Mouse (Mus musculus): ENCODE results near the gene Ppp1r3c. TPM values are rescaled to one million over a fixed set of nuclear protein-coding genes. Genes with fewer than 3 reads are reported as not detected.

The Ppp1r3c gene
- polyA plus RNA-seq, 1 experiment from 2014 or later, result 4.7 TPM

GRCm38 (mm10) chr19:36768084-36768483 is 31.6 kb upstream of the Ppp1r3c start:
- no peak for ATAC-seq (replicated peaks; ENCODE audit: insufficient number of reproducible peaks, low FRiP score, low TSS enrichment, low read depth)
- WGBS, result 86% methylated on average over 8 of the region's 8 CpGs
- no peak overlapping the region for H3K27ac ChIP-seq (replicated peaks; ENCODE audit: low read depth, low read length)
- no peak for DNase-seq (ENCODE audit: low spot score)
- no peaks in the 10 kb centered on the region for H3K36me3 ChIP-seq (replicated peaks; ENCODE audit: control insufficient read depth, insufficient read depth, low read depth, low read length)
- no peaks in the 10 kb centered on the region for H3K4me1 ChIP-seq (ENCODE audit: control insufficient read depth, insufficient read depth, low read length)
- H3K4me2 ChIP-seq (ENCODE audit: low read depth, low read length), result no peak overlapping the region
- no peak overlapping the region for H3K9ac ChIP-seq (replicated peaks; ENCODE audit: low read length)
- no peaks in the 10 kb centered on the region for H3K27me3 ChIP-seq (ENCODE audit: control insufficient read depth, insufficient read depth, low read length)
- no peak overlapping the region for H3K4me3 ChIP-seq (ENCODE audit: low read depth, low read length)
- H3K9me3 ChIP-seq (replicated peaks; ENCODE audit: control insufficient read depth, low read length), result no peaks in the 10 kb centered on the region

GRCm38 (mm10) chr19:36764451-36764850 is 28.0 kb upstream of the Ppp1r3c start:
- Histone ChIP-seq H3K4me3 (ENCODE audit: low read depth, low read length) (no peak overlapping the region), H3K9me3 (replicated peaks; ENCODE audit: control insufficient read depth, low read length) (no peaks in the 10 kb centered on the region), H3K4me1 (ENCODE audit: control insufficient read depth, insufficient read depth, low read length) (no peaks in the 10 kb centered on the region), H3K4me2 (ENCODE audit: low read depth, low read length) (no peak overlapping the region), H3K27me3 (ENCODE audit: control insufficient read depth, insufficient read depth, low read length) (no peaks in the 10 kb centered on the region), H3K27ac (replicated peaks; ENCODE audit: low read depth, low read length) (no peak overlapping the region), H3K9ac (replicated peaks; ENCODE audit: low read length) (no peak overlapping the region), H3K36me3 (replicated peaks; ENCODE audit: control insufficient read depth, insufficient read depth, low read depth, low read length) (no peaks in the 10 kb centered on the region)
- no peak for ATAC-seq (replicated peaks; ENCODE audit: insufficient number of reproducible peaks, low FRiP score, low TSS enrichment, low read depth)
- DNase-seq (ENCODE audit: low spot score), result no peak
- 88% methylated on average over 5 of the region's 5 CpGs for WGBS

- Histone ChIP-seq H3K4me3 (ENCODE audit: low read depth, low read length) (no peak overlapping the region), H3K36me3 (replicated peaks; ENCODE audit: control insufficient read depth, insufficient read depth, low read depth, low read length) (no peaks in the 10 kb centered on the region), H3K27ac (replicated peaks; ENCODE audit: low read depth, low read length) (no peak overlapping the region), H3K4me2 (ENCODE audit: low read depth, low read length) (no peak overlapping the region), H3K9me3 (replicated peaks; ENCODE audit: control insufficient read depth, low read length) (no peaks in the 10 kb centered on the region), H3K4me1 (ENCODE audit: control insufficient read depth, insufficient read depth, low read length) (no peaks in the 10 kb centered on the region), H3K27me3 (ENCODE audit: control insufficient read depth, insufficient read depth, low read length) (no peaks in the 10 kb centered on the region), H3K9ac (replicated peaks; ENCODE audit: low read length) (no peak overlapping the region)
- DNase-seq (ENCODE audit: low spot score) (no peak), ATAC-seq (replicated peaks; ENCODE audit: insufficient number of reproducible peaks, low FRiP score, low TSS enrichment, low read depth) (no peak)
These were observed 12.5 kb upstream of the Ppp1r3c start for GRCm38 (mm10) chr19:36748996-36749395.

- Histone ChIP-seq H3K9me3 (replicated peaks; ENCODE audit: control insufficient read depth, low read length) (no peaks in the 10 kb centered on the region), H3K4me1 (ENCODE audit: control insufficient read depth, insufficient read depth, low read length) (no peaks in the 10 kb centered on the region), H3K27ac (replicated peaks; ENCODE audit: low read depth, low read length) (no peak overlapping the region), H3K4me2 (ENCODE audit: low read depth, low read length) (no peak overlapping the region), H3K36me3 (replicated peaks; ENCODE audit: control insufficient read depth, insufficient read depth, low read depth, low read length) (no peaks in the 10 kb centered on the region), H3K27me3 (ENCODE audit: control insufficient read depth, insufficient read depth, low read length) (no peaks in the 10 kb centered on the region), H3K9ac (replicated peaks; ENCODE audit: low read length) (no peak overlapping the region), H3K4me3 (ENCODE audit: low read depth, low read length) (no peak overlapping the region)
- ATAC-seq (replicated peaks; ENCODE audit: insufficient number of reproducible peaks, low FRiP score, low TSS enrichment, low read depth) (no peak), DNase-seq (ENCODE audit: low spot score) (no peak)
These were observed 5.9 kb upstream of the Ppp1r3c start for GRCm38 (mm10) chr19:36742331-36742730.

GRCm38 (mm10) chr19:36739566-36740211 is 3.2 kb upstream of the Ppp1r3c start:
- Histone ChIP-seq H3K4me2 (ENCODE audit: low read depth, low read length) (no peak overlapping the region), H3K36me3 (replicated peaks; ENCODE audit: control insufficient read depth, insufficient read depth, low read depth, low read length) (no peaks in the 10 kb centered on the region), H3K4me3 (ENCODE audit: low read depth, low read length) (no peak overlapping the region), H3K27ac (replicated peaks; ENCODE audit: low read depth, low read length) (no peak overlapping the region), H3K9ac (replicated peaks; ENCODE audit: low read length) (no peak overlapping the region), H3K4me1 (ENCODE audit: control insufficient read depth, insufficient read depth, low read length) (no peaks in the 10 kb centered on the region), H3K9me3 (replicated peaks; ENCODE audit: control insufficient read depth, low read length) (no peaks in the 10 kb centered on the region), H3K27me3 (ENCODE audit: control insufficient read depth, insufficient read depth, low read length) (no peaks in the 10 kb centered on the region)
- DNase-seq (ENCODE audit: low spot score), result no peak
- 54% methylated on average over 7 of the region's 7 CpGs for WGBS
- ATAC-seq (replicated peaks; ENCODE audit: insufficient number of reproducible peaks, low FRiP score, low TSS enrichment, low read depth), result no peak

- H3K4me2 ChIP-seq (ENCODE audit: low read depth, low read length), result no peak overlapping the region
- H3K4me3 ChIP-seq (ENCODE audit: low read depth, low read length), result no peak overlapping the region
- no peaks in the 10 kb centered on the region for H3K36me3 ChIP-seq (replicated peaks; ENCODE audit: control insufficient read depth, insufficient read depth, low read depth, low read length)
- no peak overlapping the region for H3K27ac ChIP-seq (replicated peaks; ENCODE audit: low read depth, low read length)
- DNase-seq (ENCODE audit: low spot score) (no peak), ATAC-seq (replicated peaks; ENCODE audit: insufficient number of reproducible peaks, low FRiP score, low TSS enrichment, low read depth) (no peak)
- H3K27me3 ChIP-seq (ENCODE audit: control insufficient read depth, insufficient read depth, low read length), result no peaks in the 10 kb centered on the region
- no peaks in the 10 kb centered on the region for H3K4me1 ChIP-seq (ENCODE audit: control insufficient read depth, insufficient read depth, low read length)
- WGBS, result 81% methylated on average over 5 of the region's 5 CpGs
- H3K9me3 ChIP-seq (replicated peaks; ENCODE audit: control insufficient read depth, low read length), result no peaks in the 10 kb centered on the region
- H3K9ac ChIP-seq (replicated peaks; ENCODE audit: low read length), result no peak overlapping the region
These were observed 1.6 kb upstream of the Ppp1r3c start for GRCm38 (mm10) chr19:36738009-36738408.

GRCm38 (mm10) chr19:36737087-36737486 is 634 bp upstream of the Ppp1r3c start:
- DNase-seq (ENCODE audit: low spot score) (no peak), ATAC-seq (replicated peaks; ENCODE audit: insufficient number of reproducible peaks, low FRiP score, low TSS enrichment, low read depth) (peak; percentile 73)
- Histone ChIP-seq H3K4me1 (ENCODE audit: control insufficient read depth, insufficient read depth, low read length) (no peaks in the 10 kb centered on the region), H3K27ac (replicated peaks; ENCODE audit: low read depth, low read length) (peak overlapping the region; percentile 70), H3K9me3 (replicated peaks; ENCODE audit: control insufficient read depth, low read length) (no peaks in the 10 kb centered on the region), H3K4me3 (ENCODE audit: low read depth, low read length) (peak overlapping the region; percentile 44), H3K4me2 (ENCODE audit: low read depth, low read length) (peak overlapping the region; percentile 81), H3K9ac (replicated peaks; ENCODE audit: low read length) (peak overlapping the region; percentile 74), H3K36me3 (replicated peaks; ENCODE audit: control insufficient read depth, insufficient read depth, low read depth, low read length) (no peaks in the 10 kb centered on the region), H3K27me3 (ENCODE audit: control insufficient read depth, insufficient read depth, low read length) (no peaks in the 10 kb centered on the region)
- WGBS, result 37% methylated on average over 6 of the region's 6 CpGs

GRCm38 (mm10) chr19:36734308-36735038 is 2.0 kb downstream of the Ppp1r3c start:
- Histone ChIP-seq H3K4me1 (ENCODE audit: control insufficient read depth, insufficient read depth, low read length) (no peaks in the 10 kb centered on the region), H3K9ac (replicated peaks; ENCODE audit: low read length) (no peak overlapping the region), H3K27ac (replicated peaks; ENCODE audit: low read depth, low read length) (no peak overlapping the region), H3K36me3 (replicated peaks; ENCODE audit: control insufficient read depth, insufficient read depth, low read depth, low read length) (no peaks in the 10 kb centered on the region), H3K9me3 (replicated peaks; ENCODE audit: control insufficient read depth, low read length) (no peaks in the 10 kb centered on the region), H3K27me3 (ENCODE audit: control insufficient read depth, insufficient read depth, low read length) (no peaks in the 10 kb centered on the region), H3K4me2 (ENCODE audit: low read depth, low read length) (no peak overlapping the region), H3K4me3 (ENCODE audit: low read depth, low read length) (no peak overlapping the region)
- 76% methylated on average over 10 of the region's 10 CpGs for WGBS
- no peak for ATAC-seq (replicated peaks; ENCODE audit: insufficient number of reproducible peaks, low FRiP score, low TSS enrichment, low read depth)
- no peak for DNase-seq (ENCODE audit: low spot score)

Measured in embryonic facial prominence, embryonic 11.5 days (tissue).